Mouse (Mus musculus): ENCODE data around the gene Ndufs7. TPM values are rescaled to one million over a fixed set of nuclear protein-coding genes. Genes with fewer than 3 reads are reported as not detected.

The Ndufs7 gene
- total and polyA plus RNA-seq, 3 experiments, result 377 to 458 TPM; not detected in 1

DNA sequence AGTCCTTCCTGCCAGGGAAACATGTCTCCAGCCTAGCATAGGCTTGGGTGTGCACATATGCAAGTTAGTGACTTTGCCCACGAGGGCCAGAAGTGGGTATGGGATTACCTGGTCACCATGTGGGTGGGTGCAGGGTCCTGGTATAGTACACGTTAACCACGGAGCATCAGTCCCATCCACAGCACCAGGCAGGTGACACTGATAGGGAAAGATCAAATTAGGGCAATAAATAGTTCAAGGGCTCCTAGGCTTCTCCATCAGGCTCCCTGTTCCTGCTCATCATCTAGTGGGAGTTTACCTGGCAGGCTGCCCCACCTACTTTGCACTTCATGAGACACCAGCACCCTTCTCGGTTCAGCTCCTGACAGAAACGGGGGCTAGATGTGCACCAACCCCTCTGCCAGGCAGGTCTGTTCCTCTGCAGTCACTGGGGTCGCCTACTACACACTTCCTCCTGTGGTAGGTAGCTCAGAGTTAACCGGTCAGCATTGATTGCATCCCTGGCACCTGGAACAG is 45.9 kb downstream of the Ndufs7 start (continued):
- 0 out of 2 replicates have a peak, but pooled peaks have one; percentile 10 for TF ChIP-seq TBP (IDR thresholded peaks at IDR 0.05; ENCODE audit: low read depth, low read length)
- peak; percentile 51; the same call in 1 of the 2 replicates for TF ChIP-seq CHD2 (IDR thresholded peaks at IDR 0.05; ENCODE audit: low read length)
- no peak for TF ChIP-seq EP300 (IDR thresholded peaks at IDR 0.05; ENCODE audit: low read depth in 1 of 2, low read length in 2 of 2)
- peak; percentile 25; the same call in 1 of the 2 replicates for TF ChIP-seq SIN3A (IDR thresholded peaks at IDR 0.05; ENCODE audit: low read length)
- TF ChIP-seq POLR2A (IDR thresholded peaks at IDR 0.05; ENCODE audit: control insufficient read depth in 1 of 2, insufficient read depth in 1 of 2, low read depth in 1 of 2, low read length in 2 of 2, poor library complexity in 1 of 2), result peak in 1 of 2 experiments; percentile 66; a peak in 3 of 4 replicates
- no peak for TF ChIP-seq JUND (IDR thresholded peaks at IDR 0.05; ENCODE audit: low read depth, low read length)
- TF ChIP-seq USF1 (IDR thresholded peaks at IDR 0.05; ENCODE audit: low read depth, low read length), result no peak
- TF ChIP-seq E2F4 (IDR thresholded peaks at IDR 0.05; ENCODE audit: borderline replicate concordance, low read depth, low read length), result no peak
- TF ChIP-seq POLR2AphosphoS5 (IDR thresholded peaks at IDR 0.05; ENCODE audit: borderline replicate concordance, low read depth, low read length), result peak; percentile 89; the same call in 1 of the 2 replicates
- peak; percentile 26; the same call in 1 of the 2 replicates for TF ChIP-seq MYB (IDR thresholded peaks at IDR 0.05; ENCODE audit: low read depth, low read length)
- no peak for TF ChIP-seq TCF12 (IDR thresholded peaks at IDR 0.05; ENCODE audit: low read depth, low read length)
- no peak for TF ChIP-seq RAD21 (IDR thresholded peaks at IDR 0.05; ENCODE audit: low read depth, low read length)
- no peak for TF ChIP-seq HCFC1 (IDR thresholded peaks at IDR 0.05; ENCODE audit: low read depth, low read length)
- TF ChIP-seq MYC (IDR thresholded peaks at IDR 0.05; ENCODE audit: low read depth, low read length), result no peak
- 0 out of 2 replicates have a peak, but pooled peaks have one; percentile 16 for TF ChIP-seq BHLHE40 (IDR thresholded peaks at IDR 0.05; ENCODE audit: borderline replicate concordance, low read depth, low read length)
- no peak for TF ChIP-seq GABPA (IDR thresholded peaks at IDR 0.05; ENCODE audit: low read depth, low read length)
- TF ChIP-seq CTCF (IDR thresholded peaks at IDR 0.05 in 2 of 3, conservative IDR thresholded peaks at IDR 0.05 in 1 of 3; ENCODE audit: control insufficient read depth in 1 of 3, insufficient read depth in 1 of 3, low read depth in 2 of 3, low read length in 3 of 3, poor library complexity in 1 of 3, severe bottlenecking in 1 of 3), result no peak

DNA sequence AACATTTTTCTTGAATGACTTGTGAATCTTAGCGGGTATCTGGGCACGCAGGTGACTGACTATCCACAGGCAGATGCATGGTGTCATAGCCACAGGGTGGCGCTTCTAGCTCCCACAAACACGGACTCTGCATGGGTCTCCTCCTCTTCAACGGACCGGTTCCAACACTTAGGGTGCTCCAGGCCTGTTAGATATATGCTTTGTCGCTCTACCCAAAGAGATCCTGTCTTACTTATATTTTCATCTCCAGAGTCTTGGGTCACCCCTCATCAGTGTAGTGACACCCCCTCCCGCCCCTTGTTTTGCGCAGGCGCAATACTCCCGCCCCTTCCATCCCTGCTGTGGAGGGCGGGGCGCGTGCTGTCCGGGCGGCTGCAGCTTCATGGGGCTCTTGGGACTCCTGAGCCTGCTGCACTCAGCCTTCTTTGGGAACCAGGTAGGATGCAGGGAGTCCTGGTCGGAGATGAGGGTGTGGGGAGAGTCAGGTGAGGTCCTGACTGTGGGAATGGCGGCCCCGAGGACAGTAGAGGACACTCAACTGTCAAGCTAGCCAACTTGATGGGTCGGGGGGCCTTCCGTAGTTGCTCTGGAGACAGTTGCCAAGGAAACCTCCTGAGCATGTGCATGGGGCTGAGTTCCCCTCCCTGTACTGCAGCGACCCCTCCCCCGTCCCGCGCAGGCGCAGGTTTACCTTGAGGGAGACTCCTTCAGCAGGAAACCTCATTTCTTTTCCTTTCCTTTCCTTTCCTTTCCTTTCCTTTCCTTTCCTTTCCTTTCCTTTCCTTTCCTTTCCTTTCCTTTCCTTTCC is 46.9 kb downstream of the Ndufs7 start, which contains the start of gene Apc2:
TSS of gene Apc2 (plus strand) at position 360 of the 808 bp plus-strand sequence.
- Histone ChIP-seq H3K4me1 (ENCODE audit: control insufficient read depth in 1 of 2, insufficient read depth in 2 of 2, low read length in 2 of 2) (peaks cover 0 to 23% of the 10 kb centered on the region in 2 experiments; a peak in 2 of 4 replicates), H3K27me3 (ENCODE audit: control insufficient read depth in 1 of 2, insufficient read depth in 2 of 2, low read length in 2 of 2) (no peaks in the 10 kb centered on the region), H3K79me2 (ENCODE audit: control insufficient read depth, insufficient read depth, low read length, poor library complexity) (peaks cover 19% of the 10 kb centered on the region), H3K36me3 (ENCODE audit: control insufficient read depth in 1 of 2, insufficient read depth in 2 of 2, low read length in 2 of 2) (peaks cover 6 to 9% of the 10 kb centered on the region in 2 experiments; a peak in 3 of 4 replicates), H3K9me3 (replicated peaks; ENCODE audit: insufficient read depth, low read length) (no peaks in the 10 kb centered on the region), H3K4me3 (ENCODE audit: control insufficient read depth in 1 of 2, insufficient read depth in 1 of 2, low read depth in 2 of 2, low read length in 2 of 2) (no peak within 1 kb of the TSS; a peak in 1 of 4 replicates), H3K9ac (ENCODE audit: control insufficient read depth, low read depth, low read length, poor library complexity, severe bottlenecking) (peak within 1 kb of the TSS; percentile 98; the same call in 1 of the 2 replicates), H3K27ac (ENCODE audit: control insufficient read depth, low read depth, low read length) (0 out of 2 replicates have a peak within 1 kb of the TSS, but pooled peaks have one; percentile 1)
- DNase-seq (ENCODE audit: low read depth, low spot score), result peak; percentile 84
- TF ChIP-seq JUND (IDR thresholded peaks at IDR 0.05; ENCODE audit: low read depth, low read length) (no peak), SMC3 (IDR thresholded peaks at IDR 0.05; ENCODE audit: low read depth, low read length) (peak; percentile 81), TAL1 (IDR thresholded peaks at IDR 0.05; ENCODE audit: low read length) (no peak), ELF1 (IDR thresholded peaks at IDR 0.05; ENCODE audit: low read depth, low read length) (no peak), SIN3A (IDR thresholded peaks at IDR 0.05; ENCODE audit: low read length) (peak; percentile 62; the same call in 1 of the 2 replicates), TCF12 (IDR thresholded peaks at IDR 0.05; ENCODE audit: low read depth, low read length) (no peak), HCFC1 (IDR thresholded peaks at IDR 0.05; ENCODE audit: low read depth, low read length) (no peak), MAFK (IDR thresholded peaks at IDR 0.05; ENCODE audit: borderline replicate concordance, low read depth, low read length) (no peak), NELFE (IDR thresholded peaks at IDR 0.05; ENCODE audit: low read depth, low read length) (no peak), ZC3H11A (IDR thresholded peaks at IDR 0.05; ENCODE audit: low read depth, low read length) (peak; percentile 37; the same call in 1 of the 2 replicates), ZNF384 (IDR thresholded peaks at IDR 0.05; ENCODE audit: low read depth, low read length) (no peak), MEF2A (IDR thresholded peaks at IDR 0.05; ENCODE audit: extremely low read depth, insufficient replicate concordance, low read depth, low read length, poor library complexity, severe bottlenecking) (no peak), MXI1 (IDR thresholded peaks at IDR 0.05; ENCODE audit: low read depth, low read length) (no peak; the same call in 1 of the 2 replicates), ZMIZ1 (IDR thresholded peaks at IDR 0.05; ENCODE audit: low read depth, low read length) (no peak), MYC (IDR thresholded peaks at IDR 0.05; ENCODE audit: low read depth, low read length) (peak; percentile 50; the same call in 1 of the 2 replicates), CHD1 (IDR thresholded peaks at IDR 0.05; ENCODE audit: low read depth, low read length) (no peak), BHLHE40 (IDR thresholded peaks at IDR 0.05; ENCODE audit: borderline replicate concordance, low read depth, low read length) (no peak), MAZ (IDR thresholded peaks at IDR 0.05; ENCODE audit: low read depth, low read length) (0 out of 2 replicates have a peak, but pooled peaks have one; percentile 23), USF2 (IDR thresholded peaks at IDR 0.05; ENCODE audit: borderline replicate concordance in 1 of 2, insufficient read depth in 1 of 2, low read depth in 1 of 2, low read length in 2 of 2) (no peak), ZKSCAN1 (IDR thresholded peaks at IDR 0.05; ENCODE audit: low read depth, low read length) (no peak)

Measured in MEL (cell line).